Mouse (Mus musculus): Measurements from ENCODE around the gene Nup43. TPM values are rescaled to one million over a fixed set of nuclear protein-coding genes. Genes with fewer than 3 reads are reported as not detected.

Nup43 gene
- total RNA-seq (2023; ENCODE audit: inconsistent age): 8.3 to 12.9 TPM (median 10.4 TPM) in 4 replicates

DNA sequence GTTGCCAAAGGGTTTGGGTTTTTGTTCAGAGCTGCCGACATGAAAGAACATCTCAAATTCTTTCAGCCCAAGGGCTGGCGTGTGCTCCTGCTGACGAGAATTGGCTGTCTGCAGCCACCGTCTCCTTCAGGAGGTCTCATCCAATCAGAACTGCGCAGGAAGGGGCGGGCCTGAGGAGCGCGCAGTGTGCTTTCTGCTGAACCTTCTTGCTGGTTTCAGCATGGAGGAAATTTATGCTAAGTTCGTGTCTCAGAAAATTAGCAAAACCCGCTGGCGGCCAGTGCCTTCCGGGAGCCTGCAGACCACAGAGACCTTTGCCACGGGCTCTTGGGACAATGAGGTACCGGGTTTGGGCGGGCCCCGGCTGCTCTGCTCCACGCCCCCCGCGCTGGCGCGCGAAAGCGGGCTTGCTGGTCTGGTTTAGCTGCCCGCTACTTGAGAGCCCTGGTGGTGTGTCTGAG, at the start of gene Nup43:
Gene Nup43 (plus strand): TSS at position 162 of the 461 bp plus-strand sequence.

DNA sequence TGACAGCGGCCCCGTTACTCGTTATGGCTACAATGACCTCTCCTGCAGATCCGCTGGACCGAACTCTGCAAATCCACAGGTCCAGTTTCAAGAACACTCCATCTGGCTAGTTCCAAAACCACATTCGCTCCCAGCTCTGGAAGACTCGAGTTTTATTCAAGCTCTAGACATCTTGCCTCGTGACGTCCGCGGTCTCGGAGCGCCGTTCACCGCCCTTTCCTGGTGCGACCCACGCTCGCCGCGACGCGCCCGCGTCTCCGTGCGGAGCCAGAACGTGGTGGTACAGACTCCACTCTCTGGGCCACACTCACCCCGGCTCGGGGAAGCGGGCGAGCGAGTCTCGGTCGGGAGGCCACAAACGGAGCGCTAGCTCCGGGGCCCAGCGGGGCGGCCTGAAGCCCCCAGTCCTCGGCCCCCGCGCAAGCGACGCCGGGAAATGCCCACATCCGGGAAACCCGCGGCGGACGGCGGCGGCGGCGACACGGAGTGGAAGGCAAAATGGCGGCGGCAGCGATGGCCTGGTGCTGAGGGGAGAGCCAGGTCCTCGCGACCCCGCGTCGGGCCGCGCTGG, 13.5 kb downstream of the Nup43 start, which contains the start of the genes Pcmt1 and Lats1:
Gene Pcmt1 (minus strand): TSS at position 406 of the 571 bp plus-strand sequence.
Gene Lats1 (plus strand): TSS at position 484 of the 571 bp plus-strand sequence.

DNA sequence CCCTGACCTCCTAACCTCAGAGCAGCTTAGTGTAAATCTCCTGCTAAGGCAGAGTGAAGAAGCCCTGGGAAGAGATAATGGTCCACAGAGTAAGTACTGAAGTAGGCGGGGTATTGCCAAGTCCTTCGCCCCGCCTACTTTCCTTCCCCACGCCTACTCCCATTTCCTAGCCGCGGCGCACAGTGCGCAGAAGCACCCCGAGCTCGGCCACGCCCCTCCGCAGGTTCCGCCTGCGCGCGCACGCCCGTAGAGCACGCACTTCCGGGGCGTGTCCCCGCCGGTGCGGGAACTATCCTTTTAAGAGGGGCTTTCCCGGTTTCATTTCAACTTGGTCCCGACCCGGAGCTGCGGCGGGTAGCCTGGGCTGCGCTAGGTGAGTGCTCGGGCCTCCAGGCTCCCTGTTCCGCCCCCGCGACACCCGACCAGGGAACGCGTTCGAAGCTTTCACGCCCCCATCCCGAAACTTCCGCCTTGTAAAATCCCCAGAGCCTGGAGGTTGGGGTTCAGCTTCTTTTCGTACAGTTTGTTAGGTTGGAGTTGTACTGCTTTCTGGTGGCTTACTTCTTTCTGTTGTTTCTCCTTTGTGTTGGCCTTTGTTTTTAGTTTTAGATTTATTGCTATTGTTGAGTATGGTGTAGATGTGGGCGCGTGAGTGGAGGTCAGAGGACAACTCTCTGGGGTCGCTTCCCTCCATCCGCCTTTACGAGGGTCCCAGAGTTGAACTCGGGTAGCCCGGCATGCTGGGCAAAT, 58.6 kb downstream of the Nup43 start, which contains the start of gene Katna1:
Gene Katna1 (plus strand): TSS at position 250 of the 750 bp plus-strand sequence.

Other genes with a start within 250 kb of the Nup43 start
- gene Ulbp1, start 193.9 kb upstream of the Nup43 start, total RNA-seq (2023; ENCODE audit: inconsistent age): 3.8 to 9.2 TPM (median 4.4 TPM) in 4 replicates
- gene Lrp11, start 77.7 kb upstream of the Nup43 start, total RNA-seq (2023; ENCODE audit: inconsistent age): 0.36 to 1.9 TPM (median 0.83 TPM) in 4 replicates
- gene Pcmt1, start 13.6 kb downstream of the Nup43 start, total RNA-seq (2023; ENCODE audit: inconsistent age): 56.6 to 64.8 TPM (median 60.7 TPM) in 4 replicates
- 39.3 to 43.4 TPM (median 42.1 TPM) in 4 replicates for gene Lats1, start 13.7 kb downstream of the Nup43 start, total RNA-seq (2023; ENCODE audit: inconsistent age)
- gene Katna1, start 58.5 kb downstream of the Nup43 start, total RNA-seq (2023; ENCODE audit: inconsistent age): 38.2 to 46.8 TPM (median 41.2 TPM) in 4 replicates
- gene Ginm1, start 125.3 kb downstream of the Nup43 start, total RNA-seq (2023; ENCODE audit: inconsistent age): 37.5 to 47.9 TPM (median 43.9 TPM) in 4 replicates
- 63.1 to 78.2 TPM (median 75.9 TPM) in 4 replicates for gene Ppil4, start 125.4 kb downstream of the Nup43 start, total RNA-seq (2023; ENCODE audit: inconsistent age)
- gene Zc3h12d, start 165.0 kb downstream of the Nup43 start, total RNA-seq (2023; ENCODE audit: inconsistent age): 43.6 to 48.3 TPM (median 45.4 TPM) in 4 replicates

Measured in B cell, adult (primary cell).